Comparison of ENCODE assay signal across 28 mouse cellular contexts in the genomic region with DNA sequence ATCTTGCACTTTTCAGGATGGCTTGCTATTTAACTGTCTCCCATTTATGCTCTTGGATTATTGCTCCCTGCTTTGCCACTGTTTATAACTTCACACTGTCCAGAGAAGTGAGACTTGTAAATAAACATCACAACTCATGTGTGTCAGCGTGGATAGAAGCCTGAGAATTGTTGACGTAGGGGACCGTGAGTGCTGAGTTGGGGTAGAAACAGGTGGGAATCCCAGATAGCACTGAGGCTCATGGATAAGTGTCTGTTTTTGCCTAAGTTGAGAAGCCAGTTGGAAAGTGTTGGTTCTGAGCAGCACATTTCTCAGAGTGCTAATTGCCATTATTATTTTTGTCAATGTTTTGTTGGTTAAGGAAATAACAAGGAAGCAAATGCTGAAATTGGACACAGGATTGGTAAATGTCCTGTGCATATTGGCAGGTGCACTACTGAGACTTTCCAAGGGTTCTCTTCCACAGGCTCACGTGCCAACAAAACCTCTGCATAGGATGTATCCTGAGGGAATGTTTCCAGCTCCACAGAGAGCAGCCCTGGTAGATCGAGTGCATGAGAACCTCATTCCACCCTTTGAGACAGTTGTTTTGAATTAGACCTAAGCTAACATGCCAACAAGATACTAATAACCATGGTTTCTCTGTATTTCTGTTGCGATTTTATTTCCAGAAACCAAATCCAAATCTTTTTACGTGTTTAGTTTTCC.
"Had no signal": no experiment of that assay in that cellular context is flagged by ENCODE, and none has a peak within 500 bp of the region (broad histone marks: within the 10 kb centered on the region; RNA-seq: fewer than 3 reads in every experiment).

No protein-coding gene starts in this region.

- ATAC-seq: hindbrain, embryonic 16.5 days; inflammation-experienced regulatory T-cells, adult 6 months; intestine, embryonic 15.5 days; intestine, postnatal 0 days; liver, postnatal 0 days had no signal

- H3K4me2 ChIP-seq: hindbrain, embryonic 12.5 days; hindbrain, embryonic 14.5 days; intestine, embryonic 15.5 days; limb, embryonic 12.5 days; liver, embryonic 11.5 days; liver, embryonic 13.5 days; liver, embryonic 15.5 days had no signal

- H3K9me3 ChIP-seq: heart, embryonic 10.5 days; hindbrain, embryonic 10.5 days; hindbrain, embryonic 12.5 days; intestine, embryonic 15.5 days; limb, embryonic 12.5 days; liver, embryonic 13.5 days; liver, embryonic 15.5 days had no signal

- DNase-seq: gastrocnemius, adult 2 months; gastrocnemius, postnatal 10 days; gastrocnemius, postnatal 25 days; heart, adult 18-20 months; heart, postnatal 10 days; kidney, adult 18-20 months; kidney, adult 8-10 months; kidney, postnatal 10 days; kidney, postnatal 25 days; kidney, postnatal 4 days; layer of hippocampus, adult 9-11 months; layer of hippocampus, postnatal 36 days; left cerebral cortex, postnatal 4 days; liver; liver, embryonic 13.5 days; liver, postnatal 0 days had no signal

- H3K27me3 ChIP-seq: hindbrain, embryonic 12.5 days; intestine, embryonic 15.5 days; limb, embryonic 12.5 days; liver, embryonic 13.5 days; liver, embryonic 15.5 days had no signal

- H3K27ac ChIP-seq: gastrocnemius, adult 2 months; heart, embryonic 10.5 days; hindbrain, embryonic 10.5 days; hindbrain, embryonic 12.5 days; hindbrain, embryonic 14.5 days; intestine, embryonic 15.5 days; layer of hippocampus, adult 2 months; limb, embryonic 12.5 days; liver, embryonic 13.5 days; liver, embryonic 15.5 days had no signal

- H3K4me3 ChIP-seq: gastrocnemius, adult 2 months; heart, embryonic 10.5 days; hindbrain, embryonic 10.5 days; hindbrain, embryonic 12.5 days; intestine, embryonic 15.5 days; layer of hippocampus, adult 2 months; limb, embryonic 12.5 days; liver, embryonic 13.5 days; liver, embryonic 15.5 days had no signal

- H3K9ac ChIP-seq: hindbrain, embryonic 12.5 days; hindbrain, embryonic 14.5 days; intestine, embryonic 15.5 days; limb, embryonic 12.5 days; liver, embryonic 13.5 days; liver, embryonic 15.5 days; liver, postnatal 0 days had no signal

- H3K4me1 ChIP-seq: heart, embryonic 10.5 days; hindbrain, embryonic 10.5 days; hindbrain, embryonic 12.5 days; intestine, embryonic 15.5 days; limb, embryonic 12.5 days; liver, embryonic 13.5 days; liver, embryonic 15.5 days had no signal

- H3K36me3 ChIP-seq: heart, embryonic 10.5 days; hindbrain, embryonic 10.5 days; hindbrain, embryonic 12.5 days; intestine, embryonic 15.5 days; limb, embryonic 12.5 days; liver, embryonic 13.5 days; liver, embryonic 15.5 days had no signal
